Mouse (Mus musculus): ENCODE data around the gene Pmm2. TPM values are rescaled to one million over a fixed set of nuclear protein-coding genes. Genes with fewer than 3 reads are reported as not detected.

Pmm2 gene
- total RNA-seq (2021), result 10 to 100 TPM; 24.3 to 50.5 TPM

GRCm38 (mm10) chr16:8637217-8638051, at the start of gene Pmm2, which contains the start of gene Tmem186:
Pmm2 (plus strand) TSS chr16:8637674.
Tmem186 (minus strand) TSS chr16:8637712.
- intact Hi-C loops (cut with DNase I), result loop anchor here (5.0 kb wide), 2 partner anchors 35 to 125 kb away; partner anchors contain the start of genes Abat and Carhsp1
- DNase-seq (ENCODE audit: low spot score in 2 of 2), result peak; percentile 91

GRCm38 (mm10) chr16:8595411-8595810, 42.1 kb upstream of the Pmm2 start:
- DNase-seq (ENCODE audit: low spot score in 2 of 2), result peak; percentile 45 to 51

GRCm38 (mm10) chr16:8596336-8596735, 41.1 kb upstream of the Pmm2 start:
- intact Hi-C loops (cut with DNase I), result no loop called here

More at GRCm38 (mm10) chr16:8595411-8595810, 42.1 kb upstream of the Pmm2 start:
- intact Hi-C loops (cut with DNase I), result no loop called here

GRCm38 (mm10) chr16:8597516-8597915, 40.0 kb upstream of the Pmm2 start:
- no peak for DNase-seq (ENCODE audit: low spot score in 2 of 2)
- intact Hi-C loops (cut with DNase I), result no loop called here

More at GRCm38 (mm10) chr16:8596336-8596735, 41.1 kb upstream of the Pmm2 start:
- peak in 1 of 2 experiments; percentile 17 for DNase-seq (ENCODE audit: low spot score in 2 of 2)

- intact Hi-C loops (cut with DNase I), result no loop called here
- DNase-seq (ENCODE audit: low spot score in 2 of 2), result no peak
Measured at GRCm38 (mm10) chr16:8603789-8604188, 33.7 kb upstream of the Pmm2 start.

- DNase-seq (ENCODE audit: low spot score in 2 of 2), result no peak
- intact Hi-C loops (cut with DNase I), result no loop called here
Measured at GRCm38 (mm10) chr16:8610397-8610796, 27.1 kb upstream of the Pmm2 start.

- DNase-seq (ENCODE audit: low spot score in 2 of 2), result no peak
Measured at GRCm38 (mm10) chr16:8612214-8613005, 25.1 kb upstream of the Pmm2 start.

GRCm38 (mm10) chr16:8613039-8613438, 24.4 kb upstream of the Pmm2 start:
- DNase-seq (ENCODE audit: low spot score in 2 of 2), result no peak
- intact Hi-C loops (cut with DNase I), result no loop called here

More at GRCm38 (mm10) chr16:8612214-8613005, 25.1 kb upstream of the Pmm2 start:
- intact Hi-C loops (cut with DNase I), result no loop called here

- intact Hi-C loops (cut with DNase I), result no loop called here
- DNase-seq (ENCODE audit: low spot score in 2 of 2), result no peak
Measured at GRCm38 (mm10) chr16:8613447-8613846, 24.0 kb upstream of the Pmm2 start.

GRCm38 (mm10) chr16:8619659-8620314, 17.7 kb upstream of the Pmm2 start:
- intact Hi-C loops (cut with DNase I), result no loop called here
- DNase-seq (ENCODE audit: low spot score in 2 of 2), result no peak

- intact Hi-C loops (cut with DNase I), result no loop called here
- DNase-seq (ENCODE audit: low spot score in 2 of 2), result no peak
Measured at GRCm38 (mm10) chr16:8620315-8621115, 17.0 kb upstream of the Pmm2 start.

- DNase-seq (ENCODE audit: low spot score in 2 of 2), result no peak
- intact Hi-C loops (cut with DNase I), result no loop called here
Measured at GRCm38 (mm10) chr16:8630419-8630818, 7.1 kb upstream of the Pmm2 start.

GRCm38 (mm10) chr16:8631428-8631827, 6.0 kb upstream of the Pmm2 start:
- intact Hi-C loops (cut with DNase I), result no loop called here
- DNase-seq (ENCODE audit: low spot score in 2 of 2), result no peak

GRCm38 (mm10) chr16:8636867-8637216, 632 bp upstream of the Pmm2 start:
- DNase-seq (ENCODE audit: low spot score in 2 of 2), result no peak
- intact Hi-C loops (cut with DNase I), result loop anchor here (5.0 kb wide), 2 partner anchors 35 to 125 kb away; partner anchors contain the start of genes Abat and Carhsp1

GRCm38 (mm10) chr16:8638131-8638530, 657 bp downstream of the Pmm2 start:
- no peak for DNase-seq (ENCODE audit: low spot score in 2 of 2)
- intact Hi-C loops (cut with DNase I), result loop anchor here (5.0 kb wide), 2 partner anchors 34 to 126 kb away; partner anchors contain the start of genes Abat and Carhsp1

- DNase-seq (ENCODE audit: low spot score in 2 of 2), result no peak
- intact Hi-C loops (cut with DNase I), result loop anchor here (5.0 kb wide), 2 partner anchors 33 to 127 kb away; partner anchors contain the start of genes Abat and Carhsp1
Measured at GRCm38 (mm10) chr16:8639466-8640191, 2.2 kb downstream of the Pmm2 start.

- intact Hi-C loops (cut with DNase I), result no loop called here
- DNase-seq (ENCODE audit: low spot score in 2 of 2), result peak in 1 of 2 experiments; percentile 30
Measured at GRCm38 (mm10) chr16:8643855-8644254, 6.4 kb downstream of the Pmm2 start.

GRCm38 (mm10) chr16:8645546-8645945, 8.1 kb downstream of the Pmm2 start:
- intact Hi-C loops (cut with DNase I), result no loop called here
- no peak for DNase-seq (ENCODE audit: low spot score in 2 of 2)

Data from left cerebral cortex, postnatal 36 days (tissue).